Mouse (Mus musculus): ENCODE measurements at regions not wholly inside any gene's neighbourhood (a gene's known extent, or its start where the extent isn't known, plus 50 kb on each side); places are given as distances from the start of the nearest gene placed in this dataset.

DNA sequence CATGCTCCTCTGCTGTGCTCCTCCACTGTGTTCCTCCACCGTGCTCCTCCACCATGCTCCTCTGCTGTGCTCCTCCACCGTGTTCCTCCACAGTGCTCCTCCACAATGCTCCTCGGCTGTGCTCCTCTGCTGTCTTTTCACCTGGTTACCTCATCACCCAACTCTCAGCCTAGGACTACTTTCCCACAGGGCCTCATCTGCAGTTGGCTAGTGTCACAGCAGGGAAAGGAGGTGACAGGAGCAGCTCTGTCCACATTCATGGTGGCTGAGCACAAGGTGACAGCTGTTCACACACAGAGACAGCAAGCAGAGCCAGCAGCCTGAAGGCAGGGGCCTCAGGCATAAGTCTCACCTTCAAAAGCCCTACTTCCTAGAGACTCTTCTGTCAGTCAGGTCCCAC lies 59.3 kb upstream of the Neurl1b start:
- no peaks in the 10 kb centered on the region for H3K9me3 ChIP-seq (replicated peaks; ENCODE audit: control insufficient read depth, low read length)
- no peaks in the 10 kb centered on the region for H3K27me3 ChIP-seq (ENCODE audit: control insufficient read depth, insufficient read depth, low read length)
- no peak overlapping the region for H3K4me3 ChIP-seq (replicated peaks; ENCODE audit: low read length)
- ATAC-seq (ENCODE audit: insufficient read depth, low FRiP score), result no peak
- peaks cover 21% of the 10 kb centered on the region for H3K4me1 ChIP-seq (ENCODE audit: control insufficient read depth, insufficient read depth, low read length)
- H3K4me2 ChIP-seq (ENCODE audit: low read depth, low read length), result no peak overlapping the region
- 84% methylated on average over 3 of the region's 3 CpGs for WGBS
- no peak overlapping the region for H3K9ac ChIP-seq (ENCODE audit: low read length)
- no peaks in the 10 kb centered on the region for H3K36me3 ChIP-seq (ENCODE audit: control insufficient read depth, insufficient read depth, low read length)
- no peak overlapping the region for H3K27ac ChIP-seq (ENCODE audit: low read length)

- no peak overlapping the region for H3K9ac ChIP-seq (ENCODE audit: low read length)
- 77% methylated on average over 5 of the region's 5 CpGs for WGBS
Measured at GRCm38 (mm10) chr17:26356906-26357305, 57.7 kb upstream of the Neurl1b start.

GRCm38 (mm10) chr17:26357784-26358183 lies 56.8 kb upstream of the Neurl1b start:
- Histone ChIP-seq H3K4me2 (ENCODE audit: low read depth, low read length) (no peak overlapping the region), H3K9ac (ENCODE audit: low read length) (no peak overlapping the region), H3K36me3 (ENCODE audit: control insufficient read depth, insufficient read depth, low read length) (no peaks in the 10 kb centered on the region), H3K4me1 (ENCODE audit: control insufficient read depth, insufficient read depth, low read length) (peaks cover 38% of the 10 kb centered on the region), H3K27ac (ENCODE audit: low read length) (peak overlapping the region; percentile 57; the same call in 1 of the 2 replicates), H3K9me3 (replicated peaks; ENCODE audit: control insufficient read depth, low read length) (no peaks in the 10 kb centered on the region), H3K4me3 (replicated peaks; ENCODE audit: low read length) (no peak overlapping the region), H3K27me3 (ENCODE audit: control insufficient read depth, insufficient read depth, low read length) (no peaks in the 10 kb centered on the region)
- WGBS, result 27% methylated on average over 4 of the region's 4 CpGs
- peak; percentile 76; the same call in 1 of the 2 replicates for ATAC-seq (ENCODE audit: insufficient read depth, low FRiP score)

More at GRCm38 (mm10) chr17:26356906-26357305, 57.7 kb upstream of the Neurl1b start:
- H3K27ac ChIP-seq (ENCODE audit: low read length), result no peak overlapping the region; the same call in 1 of the 2 replicates
- H3K27me3 ChIP-seq (ENCODE audit: control insufficient read depth, insufficient read depth, low read length), result no peaks in the 10 kb centered on the region
- H3K36me3 ChIP-seq (ENCODE audit: control insufficient read depth, insufficient read depth, low read length), result no peaks in the 10 kb centered on the region
- H3K4me2 ChIP-seq (ENCODE audit: low read depth, low read length), result no peak overlapping the region
- H3K4me3 ChIP-seq (replicated peaks; ENCODE audit: low read length), result no peak overlapping the region
- H3K4me1 ChIP-seq (ENCODE audit: control insufficient read depth, insufficient read depth, low read length), result peaks cover 36% of the 10 kb centered on the region
- H3K9me3 ChIP-seq (replicated peaks; ENCODE audit: control insufficient read depth, low read length), result no peaks in the 10 kb centered on the region
- ATAC-seq (ENCODE audit: insufficient read depth, low FRiP score), result no peak

DNA sequence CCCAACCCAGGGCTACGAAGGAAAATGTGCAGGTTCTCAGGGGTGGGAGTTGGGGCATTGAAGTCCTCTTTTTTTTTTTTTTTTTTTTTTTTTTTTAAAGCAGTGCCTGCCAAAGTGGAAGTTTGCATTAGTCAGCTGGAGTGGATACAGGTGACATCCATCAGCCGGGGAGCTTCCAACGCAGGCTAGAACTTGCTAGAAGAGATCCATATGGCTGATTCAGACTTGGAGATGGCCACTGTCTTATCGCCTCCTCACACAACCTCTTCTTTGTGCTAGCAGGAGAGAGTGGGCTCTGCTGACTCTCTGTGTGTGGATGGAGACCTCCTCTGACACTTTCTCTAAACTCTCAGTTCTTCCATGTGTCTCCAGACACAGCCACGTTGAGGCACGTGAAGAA lies 53.9 kb upstream of the Neurl1b start:
- ATAC-seq (ENCODE audit: insufficient read depth, low FRiP score), result no peak
- WGBS, result 27% methylated on average over 6 of the region's 6 CpGs
- no peaks in the 10 kb centered on the region for H3K36me3 ChIP-seq (ENCODE audit: control insufficient read depth, insufficient read depth, low read length)
- H3K27me3 ChIP-seq (ENCODE audit: control insufficient read depth, insufficient read depth, low read length), result no peaks in the 10 kb centered on the region
- peaks cover 43% of the 10 kb centered on the region for H3K4me1 ChIP-seq (ENCODE audit: control insufficient read depth, insufficient read depth, low read length)
- no peak overlapping the region for H3K4me3 ChIP-seq (replicated peaks; ENCODE audit: low read length)
- H3K9ac ChIP-seq (ENCODE audit: low read length), result no peak overlapping the region
- H3K4me2 ChIP-seq (ENCODE audit: low read depth, low read length), result no peak overlapping the region
- H3K27ac ChIP-seq (ENCODE audit: low read length), result peak overlapping the region; percentile 76
- H3K9me3 ChIP-seq (replicated peaks; ENCODE audit: control insufficient read depth, low read length), result no peaks in the 10 kb centered on the region

DNA sequence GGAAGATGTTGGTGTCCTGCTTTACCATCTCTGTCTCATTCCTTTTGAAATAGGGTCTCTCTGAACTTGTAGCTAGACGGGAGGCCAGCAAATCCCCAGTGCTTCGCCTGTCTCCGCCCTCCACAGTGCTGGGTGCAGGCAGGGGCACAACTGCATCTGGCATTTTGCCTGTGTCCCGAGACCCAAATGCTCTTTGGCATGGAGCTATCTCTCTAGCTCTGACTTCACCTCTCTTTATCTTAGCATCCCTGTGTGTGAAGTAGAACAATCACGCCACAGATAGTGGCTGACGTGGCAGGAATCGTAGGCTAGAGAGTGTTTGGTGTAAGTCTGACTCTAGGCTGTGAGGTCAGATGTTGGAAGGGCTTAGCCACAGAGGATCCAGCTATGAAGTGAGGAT lies 53.2 kb upstream of the Neurl1b start:
- WGBS, result 65% methylated on average over 7 of the region's 7 CpGs
- H3K9ac ChIP-seq (ENCODE audit: low read length), result peak overlapping the region; percentile 31; the same call in 1 of the 2 replicates
- no peak overlapping the region for H3K4me3 ChIP-seq (replicated peaks; ENCODE audit: low read length)
- H3K27ac ChIP-seq (ENCODE audit: low read length), result peak overlapping the region; percentile 76; the same call in 1 of the 2 replicates
- peaks cover 48% of the 10 kb centered on the region for H3K4me1 ChIP-seq (ENCODE audit: control insufficient read depth, insufficient read depth, low read length)
- H3K4me2 ChIP-seq (ENCODE audit: low read depth, low read length), result no peak overlapping the region
- no peaks in the 10 kb centered on the region for H3K9me3 ChIP-seq (replicated peaks; ENCODE audit: control insufficient read depth, low read length)
- H3K27me3 ChIP-seq (ENCODE audit: control insufficient read depth, insufficient read depth, low read length), result no peaks in the 10 kb centered on the region
- no peak for ATAC-seq (ENCODE audit: insufficient read depth, low FRiP score)
- no peaks in the 10 kb centered on the region for H3K36me3 ChIP-seq (ENCODE audit: control insufficient read depth, insufficient read depth, low read length)

- 48% methylated on average over 2 of the region's 3 CpGs for WGBS
- Histone ChIP-seq H3K27me3 (ENCODE audit: control insufficient read depth, insufficient read depth, low read length) (no peaks in the 10 kb centered on the region), H3K9me3 (replicated peaks; ENCODE audit: control insufficient read depth, low read length) (no peaks in the 10 kb centered on the region), H3K4me3 (replicated peaks; ENCODE audit: low read length) (no peak overlapping the region), H3K9ac (ENCODE audit: low read length) (no peak overlapping the region), H3K36me3 (ENCODE audit: control insufficient read depth, insufficient read depth, low read length) (no peaks in the 10 kb centered on the region), H3K27ac (ENCODE audit: low read length) (peak overlapping the region; percentile 76; the same call in 1 of the 2 replicates), H3K4me2 (ENCODE audit: low read depth, low read length) (no peak overlapping the region), H3K4me1 (ENCODE audit: control insufficient read depth, insufficient read depth, low read length) (peaks cover 50% of the 10 kb centered on the region)
- no peak for ATAC-seq (ENCODE audit: insufficient read depth, low FRiP score)
Measured at GRCm38 (mm10) chr17:26361992-26362391, 52.6 kb upstream of the Neurl1b start.

DNA sequence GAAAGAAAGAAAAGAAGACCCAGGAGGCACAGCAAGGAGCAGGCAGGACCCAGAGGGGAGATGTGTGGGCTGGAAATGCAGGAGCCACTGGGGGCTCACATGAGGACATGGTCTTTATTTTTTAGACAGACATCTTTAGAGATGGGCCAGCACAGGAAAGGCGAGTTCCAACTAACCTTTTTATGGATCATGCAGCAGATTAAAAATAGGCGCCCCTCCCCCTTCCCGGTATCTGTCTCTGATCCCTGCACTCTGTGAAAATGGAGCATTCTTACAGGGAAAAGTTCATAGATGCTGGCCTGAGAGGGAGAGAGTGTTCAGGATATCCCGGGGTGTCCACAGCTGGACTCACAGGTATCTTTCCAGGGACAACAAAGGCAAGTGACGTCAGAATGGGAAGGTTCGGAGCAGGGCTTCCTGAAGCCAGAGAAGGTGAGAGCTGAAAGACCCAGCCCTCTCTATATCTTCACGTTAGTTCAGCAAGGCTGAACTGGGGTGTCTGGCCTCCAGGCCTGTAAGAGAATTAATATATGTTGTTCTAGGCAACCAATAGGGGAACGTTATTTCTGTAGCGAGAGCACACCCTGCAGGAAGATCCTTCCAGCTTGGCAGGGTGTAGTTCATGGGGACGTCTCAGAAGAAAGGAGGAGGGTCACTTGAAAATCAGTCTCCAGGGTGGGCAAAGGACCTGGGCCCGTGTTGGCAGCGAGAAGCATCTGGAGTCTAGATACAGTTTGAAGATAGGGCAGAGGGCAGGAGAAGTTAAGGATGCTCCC lies 51.9 kb upstream of the Neurl1b start:
- ATAC-seq (ENCODE audit: insufficient read depth, low FRiP score), result no peak
- H3K4me1 ChIP-seq (ENCODE audit: control insufficient read depth, insufficient read depth, low read length), result peaks cover 56% of the 10 kb centered on the region
- peak overlapping the region; percentile 55 for H3K27ac ChIP-seq (ENCODE audit: low read length)

DNA sequence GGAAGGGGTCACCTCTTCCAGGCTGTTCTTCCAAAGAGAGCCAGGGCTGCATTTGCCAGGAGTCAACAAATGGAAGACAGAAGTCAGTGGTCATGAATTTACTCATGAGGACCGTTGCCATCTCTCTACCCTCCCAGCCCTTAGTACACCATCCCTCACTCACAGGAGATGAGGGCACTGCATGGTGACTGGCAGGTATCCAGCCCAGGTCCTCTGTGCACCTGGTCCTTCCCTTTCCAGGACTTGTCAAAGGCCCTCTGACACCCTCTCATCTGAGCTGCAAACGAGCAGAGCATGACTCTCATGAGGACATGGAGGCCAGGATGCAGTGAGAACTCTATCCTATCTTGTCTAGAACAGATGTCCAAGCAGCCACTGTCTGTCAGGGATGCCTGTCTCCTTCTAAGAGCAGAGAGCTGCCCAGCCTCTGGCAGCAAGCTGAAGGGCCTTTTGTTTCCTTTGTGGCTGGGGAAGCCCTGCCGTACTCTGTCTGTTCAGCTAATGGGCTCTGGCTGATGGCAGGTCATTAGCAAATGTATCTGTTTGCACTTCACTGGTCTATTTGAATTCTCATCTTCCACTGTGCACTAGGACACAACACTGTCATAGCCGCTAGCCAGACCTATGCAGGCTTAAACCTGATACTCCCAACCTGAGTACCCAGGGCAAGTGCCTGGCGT lies 50.6 kb upstream of the Neurl1b start:
- Histone ChIP-seq H3K27me3 (ENCODE audit: control insufficient read depth, insufficient read depth, low read length) (no peaks in the 10 kb centered on the region), H3K36me3 (ENCODE audit: control insufficient read depth, insufficient read depth, low read length) (no peaks in the 10 kb centered on the region), H3K4me2 (ENCODE audit: low read depth, low read length) (no peak overlapping the region), H3K4me1 (ENCODE audit: control insufficient read depth, insufficient read depth, low read length) (peaks cover 58% of the 10 kb centered on the region), H3K9ac (ENCODE audit: low read length) (no peak overlapping the region), H3K27ac (ENCODE audit: low read length) (peak overlapping the region; percentile 79; the same call in 1 of the 2 replicates), H3K9me3 (replicated peaks; ENCODE audit: control insufficient read depth, low read length) (no peaks in the 10 kb centered on the region), H3K4me3 (replicated peaks; ENCODE audit: low read length) (no peak overlapping the region)
- ATAC-seq (ENCODE audit: insufficient read depth, low FRiP score), result no peak
- 70% methylated on average over 5 of the region's 5 CpGs for WGBS

More for the DNA sequence above, 51.9 kb upstream of the Neurl1b start:
- Histone ChIP-seq H3K9ac (ENCODE audit: low read length) (peak overlapping the region; percentile 7; the same call in 1 of the 2 replicates), H3K36me3 (ENCODE audit: control insufficient read depth, insufficient read depth, low read length) (no peaks in the 10 kb centered on the region), H3K27me3 (ENCODE audit: control insufficient read depth, insufficient read depth, low read length) (no peaks in the 10 kb centered on the region), H3K9me3 (replicated peaks; ENCODE audit: control insufficient read depth, low read length) (no peaks in the 10 kb centered on the region), H3K4me3 (replicated peaks; ENCODE audit: low read length) (no peak overlapping the region), H3K4me2 (ENCODE audit: low read depth, low read length) (no peak overlapping the region)
- 56% methylated on average over 12 of the region's 12 CpGs for WGBS
